In the genomic region with DNA sequence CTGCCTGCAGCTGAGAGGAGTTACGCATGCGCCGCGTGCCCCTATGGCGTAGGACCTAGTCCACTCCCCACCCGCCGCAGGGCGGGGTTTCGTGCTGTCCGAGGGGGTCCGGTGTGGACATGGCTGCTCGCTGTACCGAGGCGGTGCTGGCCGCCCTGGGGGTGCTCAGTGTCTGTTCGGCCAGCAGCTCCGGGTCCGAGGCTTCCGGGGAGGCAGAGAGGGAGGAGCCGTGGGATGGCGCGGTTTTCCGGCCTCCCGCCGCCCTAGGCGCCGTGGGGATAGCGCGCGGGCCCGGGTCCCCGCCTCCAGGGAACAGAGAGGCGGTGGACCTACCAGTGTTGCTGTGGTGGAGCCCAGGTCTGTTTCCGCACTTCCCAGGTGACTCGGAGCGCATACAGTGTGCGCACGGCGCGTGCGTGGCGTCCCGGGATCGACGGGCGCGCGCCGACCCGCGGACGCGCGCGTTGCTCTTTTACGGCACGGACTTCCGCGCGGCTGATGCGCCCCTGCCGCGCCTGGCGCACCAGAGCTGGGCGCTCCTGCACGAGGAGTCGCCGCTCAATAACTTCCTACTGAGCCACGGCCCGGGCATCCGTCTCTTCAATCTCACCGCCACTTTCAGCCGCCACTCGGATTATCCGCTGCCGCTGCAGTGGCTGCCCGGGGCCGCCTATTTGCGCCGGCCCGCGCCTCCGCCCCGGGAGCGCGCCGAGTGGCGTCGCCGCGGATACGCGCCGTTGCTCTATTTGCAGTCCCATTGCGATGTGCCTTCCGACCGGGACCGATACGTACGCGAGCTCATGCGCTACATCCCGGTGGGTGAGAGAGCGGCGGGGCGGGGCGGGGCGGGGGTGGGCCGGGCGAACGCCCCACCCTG, we compare ENCODE assay signal across 8 mouse cellular contexts. TPM values are rescaled to one million over a fixed set of nuclear protein-coding genes. Genes with fewer than 3 reads are reported as not detected.
A peak's percentile ranks its signal among the peaks of the same experiment; 100 is the strongest.
DNase-seq lines count a peak whose midpoint lies in the region; ATAC-seq and TF ChIP-seq lines count a peak whose summit lies in the region.

A gene (plus strand): TSS at position 85 of the 877 bp plus-strand sequence.

- no peaks in the 10 kb centered on the region for H3K9me3 ChIP-seq in forebrain, embryonic 11.5 days (ENCODE audit: control insufficient read depth, low read length)
- H3K9me3 ChIP-seq in heart, embryonic 15.5 days (replicated peaks): no peaks in the 10 kb centered on the region
- no peaks in the 10 kb centered on the region for H3K9me3 ChIP-seq in liver, embryonic 14.5 days (ENCODE audit: control insufficient read depth, low read length)
- H3K9me3 ChIP-seq in stomach, embryonic 15.5 days: no peaks in the 10 kb centered on the region

- peaks cover 6% of the 10 kb centered on the region for H3K36me3 ChIP-seq in forebrain, embryonic 11.5 days (ENCODE audit: control insufficient read depth, insufficient read depth, low read length)
- H3K36me3 ChIP-seq in heart, embryonic 15.5 days: peaks cover 47% of the 10 kb centered on the region
- peaks cover 44% of the 10 kb centered on the region for H3K36me3 ChIP-seq in liver, embryonic 14.5 days (replicated peaks; ENCODE audit: control insufficient read depth, insufficient read depth, low read depth)
- H3K36me3 ChIP-seq in stomach, embryonic 15.5 days: peaks cover 32% of the 10 kb centered on the region

- TF ChIP-seq CTCF in liver, embryonic 14.5 days (IDR thresholded peaks at IDR 0.05; ENCODE audit: low read depth): no peak

- no peak for TF ChIP-seq EP300 in liver, embryonic 14.5 days (IDR thresholded peaks at IDR 0.05; ENCODE audit: low read depth)

- H3K9ac ChIP-seq in forebrain, embryonic 11.5 days (ENCODE audit: low read length): peak within 1 kb of the TSS; percentile 86
- peak within 1 kb of the TSS; percentile 77 for H3K9ac ChIP-seq in heart, embryonic 15.5 days
- peak within 1 kb of the TSS; percentile 87 for H3K9ac ChIP-seq in liver, embryonic 14.5 days (replicated peaks)
- H3K9ac ChIP-seq in stomach, embryonic 15.5 days: peak within 1 kb of the TSS; percentile 75

- peak within 1 kb of the TSS; percentile 90 for H3K27ac ChIP-seq in forebrain, embryonic 11.5 days (ENCODE audit: low read depth, low read length)
- peak within 1 kb of the TSS; percentile 94 for H3K27ac ChIP-seq in heart, embryonic 15.5 days
- H3K27ac ChIP-seq in liver, embryonic 14.5 days: peak within 1 kb of the TSS; percentile 68
- H3K27ac ChIP-seq in stomach, embryonic 15.5 days: peak within 1 kb of the TSS; percentile 97

- H3K4me1 ChIP-seq in forebrain, embryonic 11.5 days (replicated peaks; ENCODE audit: control insufficient read depth, insufficient read depth, low read length): peaks cover 10% of the 10 kb centered on the region
- peaks cover 46% of the 10 kb centered on the region for H3K4me1 ChIP-seq in heart, embryonic 15.5 days (replicated peaks)
- peaks cover 22 to 27% of the 10 kb centered on the region in 2 experiments for H3K4me1 ChIP-seq in liver, embryonic 14.5 days (replicated peaks; ENCODE audit: control insufficient read depth in 2 of 2, insufficient read depth in 2 of 2, low read length in 1 of 2)
- peaks cover 21% of the 10 kb centered on the region for H3K4me1 ChIP-seq in stomach, embryonic 15.5 days

- WGBS in forebrain, embryonic 11.5 days: under 1% methylated on average over 109 of the region's 111 CpGs
- WGBS in heart, embryonic 15.5 days: under 1% methylated on average over 110 of the region's 111 CpGs
- under 1% methylated on average over 110 of the region's 111 CpGs for WGBS in liver, embryonic 14.5 days (ENCODE audit: insufficient replicate concordance)
- WGBS in stomach, embryonic 15.5 days: under 1% methylated on average over 107 of the region's 111 CpGs

- H3K4me2 ChIP-seq in forebrain, embryonic 11.5 days (ENCODE audit: low read depth, low read length, severe bottlenecking): peak within 1 kb of the TSS; percentile 71
- peak within 1 kb of the TSS; percentile 85 for H3K4me2 ChIP-seq in heart, embryonic 15.5 days
- H3K4me2 ChIP-seq in liver, embryonic 14.5 days (ENCODE audit: low read depth): peak within 1 kb of the TSS; percentile 80
- H3K4me2 ChIP-seq in stomach, embryonic 15.5 days: peak within 1 kb of the TSS; percentile 72

- H3K4me3 ChIP-seq in forebrain, embryonic 11.5 days (ENCODE audit: low read depth, low read length): peak within 1 kb of the TSS; percentile 82
- H3K4me3 ChIP-seq in heart, embryonic 15.5 days: peak within 1 kb of the TSS; percentile 68
- peak within 1 kb of the TSS; percentile 72 to 74 for H3K4me3 ChIP-seq in liver, embryonic 14.5 days (ENCODE audit: insufficient read depth in 1 of 2, low read depth in 2 of 2, low read length in 2 of 2)
- peak within 1 kb of the TSS; percentile 76 for H3K4me3 ChIP-seq in stomach, embryonic 15.5 days (replicated peaks)

- peak; percentile 79 to 80 for DNase-seq in CD8-positive naive resting alpha-beta T cell, adult 2 months (ENCODE audit: low read depth in 2 of 2, low spot score in 2 of 2)
- peak; percentile 77 for DNase-seq in c-Kit-positive CD71-negative TER-119-negative erythroid progenitor cells, embryonic 14.5 days (ENCODE audit: low read depth)
- DNase-seq in forebrain, embryonic 11.5 days (ENCODE audit: low spot score): peak; percentile 91
- peak; percentile 87 to 93 for DNase-seq in kidney, postnatal 25 days
- peak; percentile 58 to 64 (median 59) for DNase-seq in liver, embryonic 14.5 days (ENCODE audit: low read depth in 3 of 3, low spot score in 3 of 3)
- DNase-seq in neural tube, embryonic 10.5 days (ENCODE audit: extremely low spot score, low spot score): peak; percentile 87

- ATAC-seq in forebrain, embryonic 11.5 days (replicated peaks; ENCODE audit: low FRiP score): peak; percentile 95
- peak; percentile 90 for ATAC-seq in heart, embryonic 15.5 days (replicated peaks; ENCODE audit: insufficient number of reproducible peaks, insufficient read depth, low FRiP score, low read depth)
- ATAC-seq in liver, embryonic 14.5 days (ENCODE audit: insufficient read depth): peak; percentile 83
- ATAC-seq in stomach, embryonic 15.5 days (ENCODE audit: insufficient read depth, low FRiP score, low read depth): peak; percentile 92

- no peaks in the 10 kb centered on the region; the same call in 1 of the 2 replicates for H3K27me3 ChIP-seq in forebrain, embryonic 11.5 days (ENCODE audit: control insufficient read depth, insufficient read depth, low read length)
- no peaks in the 10 kb centered on the region for H3K27me3 ChIP-seq in heart, embryonic 15.5 days
- H3K27me3 ChIP-seq in liver, embryonic 14.5 days (ENCODE audit: control insufficient read depth, insufficient read depth, low read length): no peaks in the 10 kb centered on the region
- H3K27me3 ChIP-seq in stomach, embryonic 15.5 days (replicated peaks): no peaks in the 10 kb centered on the region

RNA-seq across cellular contexts. Expression of the gene that starts here (rescaled TPM):
- 19.3 and 20.1 TPM in 2 replicates for polyA plus RNA-seq in forebrain, embryonic 11.5 days (2014; fragmentation: Nextera tagmentation; extraction: Ambion mirVana)
- 19.0 and 23.9 TPM in 2 replicates for polyA plus RNA-seq in heart, embryonic 15.5 days (2015; fragmentation: Nextera tagmentation; extraction: Ambion mirVana)
- 2.8 and 3.3 TPM in 2 replicates for polyA plus RNA-seq in liver, embryonic 14.5 days (2012; rRNA removed)
- polyA plus RNA-seq in liver, embryonic 14.5 days (2014; fragmentation: Nextera tagmentation; extraction: Ambion mirVana): 4.3 and 5.7 TPM in 2 replicates
- 27.1 and 28.5 TPM in 2 replicates for polyA plus RNA-seq in stomach, embryonic 15.5 days (2015; fragmentation: Nextera tagmentation; extraction: Ambion mirVana)

Comparison
In these comparisons a context has a peak if more than half of its experiments do, and no peak if none do; other contexts are left out.
1. Peak in every context shown above with its lines: DNase-seq, ATAC-seq, H3K4me3 ChIP-seq and H3K27ac ChIP-seq.